In genomic region chr8:84781686-84782505, GRCm38 (mm10) we compare ENCODE assay signal across 15 mouse cellular contexts. TPM values are rescaled to one million over a fixed set of nuclear protein-coding genes. Genes with fewer than 3 reads are reported as not detected.
DNase-seq lines count a peak whose midpoint lies in the region; ATAC-seq lines count a peak whose summit lies in the region.
"Had no signal": no experiment of that assay in that cellular context is flagged by ENCODE, and none has a peak within 500 bp of the region (broad histone marks: within the 10 kb centered on the region; RNA-seq: fewer than 3 reads in every experiment).

No protein-coding gene starts in this region.

- H3K27me3 ChIP-seq in forebrain, embryonic 10.5 days (ENCODE audit: poor library complexity, severe bottlenecking), result peaks cover 100% of the 10 kb centered on the region
- H3K27me3 ChIP-seq in forebrain, embryonic 11.5 days (ENCODE audit: control insufficient read depth, insufficient read depth, low read length), result peaks cover 91% of the 10 kb centered on the region
- H3K27me3 ChIP-seq in limb, embryonic 11.5 days (ENCODE audit: control insufficient read depth, insufficient read depth, low read length), result peaks cover 87% of the 10 kb centered on the region
- peaks cover 99% of the 10 kb centered on the region for H3K27me3 ChIP-seq in kidney, embryonic 14.5 days (ENCODE audit: control insufficient read depth, insufficient read depth, low read length)
- H3K27me3 ChIP-seq: Patski had no signal

- H3K4me3 ChIP-seq in forebrain, embryonic 10.5 days, result no peak overlapping the region
- no peak overlapping the region for H3K4me3 ChIP-seq in forebrain, embryonic 11.5 days (ENCODE audit: low read depth, low read length)
- no peak overlapping the region for H3K4me3 ChIP-seq in limb, embryonic 11.5 days (ENCODE audit: low read depth, low read length)
- no peak overlapping the region for H3K4me3 ChIP-seq in kidney, embryonic 14.5 days (ENCODE audit: low read length)

- no peak for ATAC-seq in forebrain, embryonic 11.5 days (replicated peaks; ENCODE audit: low FRiP score)
- ATAC-seq in limb, embryonic 11.5 days (ENCODE audit: insufficient number of reproducible peaks, low FRiP score, low TSS enrichment, low read depth), result no peak
- no peak for ATAC-seq in kidney, embryonic 14.5 days (ENCODE audit: low FRiP score, low TSS enrichment)
- ATAC-seq: intestine, embryonic 16.5 days; Patski had no signal

- DNase-seq in forebrain, embryonic 10.5 days (ENCODE audit: extremely low spot score, low spot score), result peak; percentile 22
- no peak for DNase-seq in forebrain, embryonic 11.5 days (ENCODE audit: low spot score)
- DNase-seq in right cerebral cortex, postnatal 25 days, result peak; percentile 24
- no peak for DNase-seq in right cerebral cortex, adult 18-20 months
- no peak for DNase-seq in limb, embryonic 11.5 days (ENCODE audit: low spot score)
- DNase-seq in urinary bladder, postnatal 36 days (ENCODE audit: low spot score in 2 of 2), result no peak
- no peak for DNase-seq in kidney, postnatal 14 days
- DNase-seq: adrenal gland, adult 8-10 months; cerebellum, adult 11 months; kidney, postnatal 4 days; lung, embryonic 14.5 days; thymus, postnatal 14 days had no signal

- H3K9me3 ChIP-seq in forebrain, embryonic 10.5 days, result no peaks in the 10 kb centered on the region
- H3K9me3 ChIP-seq in forebrain, embryonic 11.5 days (ENCODE audit: control insufficient read depth, low read length), result no peaks in the 10 kb centered on the region
- no peaks in the 10 kb centered on the region for H3K9me3 ChIP-seq in limb, embryonic 11.5 days (ENCODE audit: control insufficient read depth, low read length)
- no peaks in the 10 kb centered on the region for H3K9me3 ChIP-seq in kidney, embryonic 14.5 days (ENCODE audit: control insufficient read depth, low read length)

- H3K36me3 ChIP-seq in forebrain, embryonic 10.5 days (replicated peaks), result no peaks in the 10 kb centered on the region
- no peaks in the 10 kb centered on the region for H3K36me3 ChIP-seq in forebrain, embryonic 11.5 days (ENCODE audit: control insufficient read depth, insufficient read depth, low read length)
- H3K36me3 ChIP-seq in limb, embryonic 11.5 days (ENCODE audit: control insufficient read depth, insufficient read depth, low read length), result no peaks in the 10 kb centered on the region
- no peaks in the 10 kb centered on the region for H3K36me3 ChIP-seq in kidney, embryonic 14.5 days (ENCODE audit: control insufficient read depth, insufficient read depth, low read length)

- peaks cover 60% of the 10 kb centered on the region for H3K4me1 ChIP-seq in forebrain, embryonic 10.5 days
- H3K4me1 ChIP-seq in forebrain, embryonic 11.5 days (replicated peaks; ENCODE audit: control insufficient read depth, insufficient read depth, low read length), result peaks cover 16% of the 10 kb centered on the region
- peaks cover 40% of the 10 kb centered on the region for H3K4me1 ChIP-seq in limb, embryonic 11.5 days (ENCODE audit: control insufficient read depth, insufficient read depth, low read length)
- H3K4me1 ChIP-seq in kidney, embryonic 14.5 days (ENCODE audit: control insufficient read depth, insufficient read depth, low read length), result peaks cover 8% of the 10 kb centered on the region; the same call in 1 of the 2 replicates

- no peak overlapping the region for H3K4me2 ChIP-seq in forebrain, embryonic 11.5 days (ENCODE audit: low read depth, low read length, severe bottlenecking)
- 0 out of 2 replicates have a peak overlapping the region, but pooled peaks have one; percentile 16 for H3K4me2 ChIP-seq in limb, embryonic 11.5 days (ENCODE audit: low read depth, severe bottlenecking)
- no peak overlapping the region for H3K4me2 ChIP-seq in kidney, embryonic 14.5 days (replicated peaks; ENCODE audit: low read depth, low read length)
- H3K4me2 ChIP-seq: lung, embryonic 14.5 days had no signal

- H3K9ac ChIP-seq in forebrain, embryonic 11.5 days (ENCODE audit: low read length), result no peak overlapping the region
- H3K9ac ChIP-seq in limb, embryonic 11.5 days (ENCODE audit: low read length), result no peak overlapping the region
- H3K9ac ChIP-seq in kidney, embryonic 14.5 days (ENCODE audit: low read depth, low read length), result no peak overlapping the region
- H3K9ac ChIP-seq: lung, embryonic 14.5 days had no signal

- 2% methylated on average over 5 of the region's 5 CpGs for WGBS in forebrain, embryonic 10.5 days
- 5% methylated on average over 5 of the region's 5 CpGs for WGBS in forebrain, embryonic 11.5 days
- WGBS in limb, embryonic 11.5 days, result 2% methylated on average over 5 of the region's 5 CpGs
- 3% methylated on average over 5 of the region's 5 CpGs for WGBS in kidney, embryonic 14.5 days

- H3K27ac ChIP-seq in forebrain, embryonic 10.5 days, result no peak overlapping the region
- no peak overlapping the region for H3K27ac ChIP-seq in forebrain, embryonic 11.5 days (ENCODE audit: low read depth, low read length)
- H3K27ac ChIP-seq in limb, embryonic 11.5 days (replicated peaks; ENCODE audit: low read depth, low read length), result no peak overlapping the region
- no peak overlapping the region for H3K27ac ChIP-seq in kidney, embryonic 14.5 days (ENCODE audit: low read depth, low read length)

RNA-seq across cellular contexts. Expression of gene Nfix, which starts 18.2 kb away (rescaled TPM):
- 0.46 and 1.8 TPM in 2 replicates for polyA plus RNA-seq in forebrain, embryonic 10.5 days (2016; fragmentation: Nextera tagmentation; extraction: Ambion mirVana)
- 7.7 and 8.9 TPM in 2 replicates for polyA plus RNA-seq in forebrain, embryonic 11.5 days (2014; fragmentation: Nextera tagmentation; extraction: Ambion mirVana)
- 4.6 TPM in 2 replicates for polyA plus RNA-seq in limb, embryonic 11.5 days (2014; fragmentation: Nextera tagmentation; extraction: Ambion mirVana)
- polyA plus RNA-seq in kidney, embryonic 14.5 days (2014; fragmentation: Nextera tagmentation; extraction: Ambion mirVana), result 9.4 and 10.9 TPM in 2 replicates

RNA-seq across cellular contexts. Expression of gene Dand5, which starts 40.7 kb away (rescaled TPM):
- polyA plus RNA-seq in forebrain, embryonic 10.5 days (2016; fragmentation: Nextera tagmentation; extraction: Ambion mirVana), result 2.9 and 3.5 TPM in 2 replicates
- 5.5 and 6.4 TPM in 2 replicates for polyA plus RNA-seq in forebrain, embryonic 11.5 days (2014; fragmentation: Nextera tagmentation; extraction: Ambion mirVana)
- 3.6 and 3.9 TPM in 2 replicates for polyA plus RNA-seq in limb, embryonic 11.5 days (2014; fragmentation: Nextera tagmentation; extraction: Ambion mirVana)
- polyA plus RNA-seq in kidney, embryonic 14.5 days (2014; fragmentation: Nextera tagmentation; extraction: Ambion mirVana), result 5.9 and 6.0 TPM in 2 replicates

RNA-seq across cellular contexts. Expression of gene Gadd45gip1, which starts 49.4 kb away (rescaled TPM):
- polyA plus RNA-seq in forebrain, embryonic 10.5 days (2016; fragmentation: Nextera tagmentation; extraction: Ambion mirVana), result 49.1 and 49.6 TPM in 2 replicates
- polyA plus RNA-seq in forebrain, embryonic 11.5 days (2014; fragmentation: Nextera tagmentation; extraction: Ambion mirVana), result 41.0 and 44.3 TPM in 2 replicates
- polyA plus RNA-seq in limb, embryonic 11.5 days (2014; fragmentation: Nextera tagmentation; extraction: Ambion mirVana), result 45.0 and 46.7 TPM in 2 replicates
- polyA plus RNA-seq in kidney, embryonic 14.5 days (2014; fragmentation: Nextera tagmentation; extraction: Ambion mirVana), result 49.2 and 54.2 TPM in 2 replicates

RNA-seq across cellular contexts. Expression of gene Rad23a, which starts 58.6 kb away (rescaled TPM):
- 130 and 137 TPM in 2 replicates for polyA plus RNA-seq in forebrain, embryonic 10.5 days (2016; fragmentation: Nextera tagmentation; extraction: Ambion mirVana)
- polyA plus RNA-seq in forebrain, embryonic 11.5 days (2014; fragmentation: Nextera tagmentation; extraction: Ambion mirVana), result 102 and 110 TPM in 2 replicates
- polyA plus RNA-seq in limb, embryonic 11.5 days (2014; fragmentation: Nextera tagmentation; extraction: Ambion mirVana), result 93.1 and 93.4 TPM in 2 replicates
- 124 and 125 TPM in 2 replicates for polyA plus RNA-seq in kidney, embryonic 14.5 days (2014; fragmentation: Nextera tagmentation; extraction: Ambion mirVana)

RNA-seq across cellular contexts. Expression of gene G430095P16Rik, which starts 59.1 kb away (rescaled TPM):
- polyA plus RNA-seq in forebrain, embryonic 10.5 days (2016; fragmentation: Nextera tagmentation; extraction: Ambion mirVana), result 1.3 and 2.1 TPM in 2 replicates
- 3.0 and 3.1 TPM in 2 replicates for polyA plus RNA-seq in forebrain, embryonic 11.5 days (2014; fragmentation: Nextera tagmentation; extraction: Ambion mirVana)
- polyA plus RNA-seq in limb, embryonic 11.5 days (2014; fragmentation: Nextera tagmentation; extraction: Ambion mirVana), result 7.7 and 8.6 TPM in 2 replicates
- 1.7 and 2.8 TPM in 2 replicates for polyA plus RNA-seq in kidney, embryonic 14.5 days (2014; fragmentation: Nextera tagmentation; extraction: Ambion mirVana)

Comparison
In these comparisons a context has a peak if more than half of its experiments do, and no peak if none do; other contexts are left out.
1. DNase-seq: peak in forebrain, embryonic 10.5 days (single experiment) and right cerebral cortex, postnatal 25 days (single experiment); none in forebrain, embryonic 11.5 days (single experiment), right cerebral cortex, adult 18-20 months (single experiment), limb, embryonic 11.5 days (single experiment), urinary bladder, postnatal 36 days (0 of 2) and kidney, postnatal 14 days (single experiment).